Comparison of ENCODE assay signal across 24 mouse cellular contexts in the genomic region with DNA sequence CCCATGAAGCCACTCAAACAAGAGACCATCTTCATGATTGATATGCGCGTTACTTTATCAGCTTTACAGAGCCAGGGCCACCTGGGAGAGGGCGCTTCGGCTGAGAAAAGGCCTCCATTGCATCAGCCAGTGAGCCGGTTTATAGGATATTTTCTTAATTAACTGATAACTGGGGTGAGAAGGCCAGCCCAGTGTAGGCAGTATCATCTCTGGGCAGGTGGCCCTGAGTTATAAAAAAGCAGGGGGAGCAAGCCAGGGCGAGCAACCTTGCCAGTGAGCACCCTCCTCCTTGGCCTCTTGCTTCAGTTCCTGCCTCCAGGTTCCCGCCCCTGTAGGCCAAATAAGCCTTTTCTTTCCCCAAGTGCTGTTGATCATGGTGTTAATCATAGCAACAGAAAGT.
DNase-seq lines count a peak whose midpoint lies in the region; ATAC-seq and TF ChIP-seq lines count a peak whose summit lies in the region.
"Had no signal": no experiment of that assay in that cellular context is flagged by ENCODE, and none has a peak within 500 bp of the region (broad histone marks: within the 10 kb centered on the region; RNA-seq: fewer than 3 reads in every experiment).

No protein-coding gene starts in this region.

- ATAC-seq in midbrain, embryonic 11.5 days (ENCODE audit: low FRiP score) = no peak
- no peak for ATAC-seq in midbrain, embryonic 13.5 days
- ATAC-seq: activated CD4-positive, CD25-positive, alpha-beta regulatory T cell, adult 4 months; CD4-positive, CD25-positive, alpha-beta regulatory T cell, adult 4 months; forebrain, embryonic 13.5 days; forebrain, postnatal 0 days had no signal

- 89% methylated on average over 7 of the region's 7 CpGs for WGBS in midbrain, embryonic 11.5 days
- WGBS in midbrain, embryonic 13.5 days = 90% methylated on average over 7 of the region's 7 CpGs
- 88% methylated on average over 7 of the region's 7 CpGs for WGBS in kidney, adult 2 months

- H3K27me3 ChIP-seq in midbrain, embryonic 11.5 days (ENCODE audit: control insufficient read depth, insufficient read depth, low read length) = no peaks in the 10 kb centered on the region
- H3K27me3 ChIP-seq in midbrain, embryonic 13.5 days = no peaks in the 10 kb centered on the region
- H3K27me3 ChIP-seq in kidney, adult 2 months (replicated peaks; ENCODE audit: control insufficient read depth, insufficient read depth, low read length) = no peaks in the 10 kb centered on the region
- H3K27me3 ChIP-seq: forebrain, embryonic 13.5 days; heart, embryonic 13.5 days; hindbrain, embryonic 12.5 days; hindbrain, embryonic 15.5 days had no signal

- no peak for TF ChIP-seq POLR2A in kidney, adult 2 months (IDR thresholded peaks at IDR 0.05; ENCODE audit: low read depth, low read length)

- no peak for TF ChIP-seq CTCF in kidney, adult 2 months (conservative IDR thresholded peaks at IDR 0.05; ENCODE audit: insufficient read depth, insufficient read length, low read depth, low read length)

- H3K36me3 ChIP-seq in midbrain, embryonic 11.5 days (ENCODE audit: control insufficient read depth, insufficient read depth, low read length) = peaks cover 18% of the 10 kb centered on the region
- H3K36me3 ChIP-seq in midbrain, embryonic 13.5 days = peaks cover 73% of the 10 kb centered on the region
- H3K36me3 ChIP-seq in kidney, adult 2 months (ENCODE audit: control insufficient read depth, insufficient read depth, low read length) = no peaks in the 10 kb centered on the region
- H3K36me3 ChIP-seq: hindbrain, embryonic 15.5 days had no signal

- no peak overlapping the region for H3K4me2 ChIP-seq in midbrain, embryonic 11.5 days
- no peak overlapping the region for H3K4me2 ChIP-seq in midbrain, embryonic 13.5 days (replicated peaks)
- H3K4me2 ChIP-seq: forebrain, embryonic 13.5 days; heart, embryonic 13.5 days; hindbrain, embryonic 12.5 days; hindbrain, embryonic 15.5 days had no signal

- DNase-seq in midbrain, embryonic 11.5 days (ENCODE audit: low spot score, missing footprints) = peak; percentile 21
- DNase-seq in gastrocnemius, postnatal 10 days = peak; percentile 43
- peak; percentile 48 to 54 for DNase-seq in gastrocnemius, postnatal 36 days
- no peak for DNase-seq in retina, embryonic 14.5 days (ENCODE audit: low spot score)
- no peak for DNase-seq in kidney, adult 2 months
- DNase-seq: adrenal gland, adult 8-10 months; adrenal gland, postnatal 25 days; cerebellum, adult 11-12 months; cerebellum, adult 8-10 months; cerebellum, postnatal 10 days; cerebellum, postnatal 36 days; forebrain, postnatal 0 days; heart, adult 2 months; heart, postnatal 14 days; kidney, adult 11 months had no signal

- H3K9ac ChIP-seq in midbrain, embryonic 11.5 days (ENCODE audit: low read length) = no peak overlapping the region
- no peak overlapping the region for H3K9ac ChIP-seq in midbrain, embryonic 13.5 days (replicated peaks)
- H3K9ac ChIP-seq: forebrain, embryonic 13.5 days; forebrain, postnatal 0 days; heart, embryonic 13.5 days; hindbrain, embryonic 12.5 days; hindbrain, embryonic 15.5 days had no signal

- intact Hi-C loops in gastrocnemius, postnatal 36 days (cut with DNase I) = no loop called here

- H3K9me3 ChIP-seq in midbrain, embryonic 11.5 days (ENCODE audit: control insufficient read depth, low read length) = no peaks in the 10 kb centered on the region
- no peaks in the 10 kb centered on the region for H3K9me3 ChIP-seq in midbrain, embryonic 13.5 days
- H3K9me3 ChIP-seq: forebrain, embryonic 10.5 days; forebrain, embryonic 13.5 days; heart, embryonic 10.5 days; heart, embryonic 13.5 days; hindbrain, embryonic 12.5 days; hindbrain, embryonic 15.5 days had no signal

- no peak overlapping the region for H3K4me3 ChIP-seq in midbrain, embryonic 11.5 days (ENCODE audit: low read depth, low read length)
- H3K4me3 ChIP-seq in midbrain, embryonic 13.5 days (replicated peaks) = no peak overlapping the region
- no peak overlapping the region for H3K4me3 ChIP-seq in kidney, adult 2 months (ENCODE audit: insufficient read depth, low read depth, low read length)
- H3K4me3 ChIP-seq: forebrain, embryonic 10.5 days; forebrain, embryonic 13.5 days; heart, adult 2 months; heart, embryonic 10.5 days; heart, embryonic 13.5 days; hindbrain, embryonic 12.5 days; hindbrain, embryonic 15.5 days had no signal

- no peak overlapping the region for H3K27ac ChIP-seq in midbrain, embryonic 11.5 days (ENCODE audit: low read depth, low read length)
- H3K27ac ChIP-seq in midbrain, embryonic 13.5 days = no peak overlapping the region
- no peak overlapping the region for H3K27ac ChIP-seq in kidney, adult 2 months (ENCODE audit: insufficient read depth, low read depth, low read length)
- H3K27ac ChIP-seq: forebrain, embryonic 10.5 days; forebrain, embryonic 13.5 days; heart, adult 2 months; heart, embryonic 10.5 days; heart, embryonic 13.5 days; hindbrain, embryonic 12.5 days; hindbrain, embryonic 15.5 days had no signal

- no peaks in the 10 kb centered on the region; the same call in 1 of the 2 replicates for H3K4me1 ChIP-seq in midbrain, embryonic 11.5 days (ENCODE audit: control insufficient read depth, insufficient read depth, low read length)
- H3K4me1 ChIP-seq in midbrain, embryonic 13.5 days (replicated peaks) = no peaks in the 10 kb centered on the region
- H3K4me1 ChIP-seq in kidney, adult 2 months (ENCODE audit: control insufficient read depth, insufficient read depth, low read length) = no peaks in the 10 kb centered on the region
- H3K4me1 ChIP-seq: forebrain, embryonic 13.5 days; heart, embryonic 10.5 days; heart, embryonic 13.5 days; hindbrain, embryonic 12.5 days; hindbrain, embryonic 15.5 days had no signal

Comparison
In these comparisons a context has a peak if more than half of its experiments do, and no peak if none do; other contexts are left out.
1. DNase-seq: peak in midbrain, embryonic 11.5 days (single experiment), gastrocnemius, postnatal 10 days (single experiment) and gastrocnemius, postnatal 36 days (2 of 2); none in retina, embryonic 14.5 days (single experiment) and kidney, adult 2 months (single experiment).